Mouse (Mus musculus) cortical plate, adult 2 months (tissue): ENCODE measurements around the gene Sipa1l2.

ENCODE experiments used
- CTCF ChIP-seq: fragments of 200-500 bp; IDR thresholded peaks from 2 replicates; pipeline ENCODE4 v1.5.1; 2011; ENCODE audit warnings: mild to moderate bottlenecking, control low read depth, low read length; ENCODE audit not compliant: insufficient read depth; ENCODE audit errors: extremely low read depth
- POLR2A ChIP-seq: fragments of 200-500 bp; IDR thresholded peaks from 2 replicates; pipeline ENCODE4 v1.6.1; 2011; ENCODE audit warnings: mild to moderate bottlenecking, low read length, control low read depth; ENCODE audit not compliant: insufficient read depth; ENCODE audit errors: extremely low read depth

DNA sequence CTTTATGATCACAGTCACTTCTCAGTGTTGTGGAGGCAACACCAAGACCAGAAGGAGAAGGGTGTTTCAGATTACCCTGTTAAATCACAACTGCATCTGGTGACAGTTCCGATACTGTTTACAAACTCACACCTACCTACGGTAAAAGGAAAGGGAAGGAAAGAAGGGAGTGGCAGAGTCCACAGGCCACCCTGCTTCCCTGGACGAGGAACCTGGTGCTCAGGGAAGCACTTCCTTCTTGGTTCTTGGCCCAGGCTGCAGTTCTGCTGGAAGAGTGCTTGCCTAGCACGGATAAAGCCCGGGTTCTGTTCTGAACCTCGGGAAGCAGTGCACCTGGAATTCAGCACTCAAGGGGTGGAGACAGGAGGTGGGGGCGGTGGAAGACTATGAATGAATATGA, 48.5 kb downstream of the Sipa1l2 start:
- no peak for TF ChIP-seq CTCF
- no peak for TF ChIP-seq POLR2A
